Mouse (Mus musculus): ENCODE measurements at regions not wholly inside any gene's neighbourhood (a gene's known extent, or its start where the extent isn't known, plus 50 kb on each side); places are given as distances from the start of the nearest gene placed in this dataset.
"Not testable (repeated sequence)": the region's sequence is repeated elsewhere in the genome, so short reads cannot be mapped to it uniquely, and the experiment has no call there.

- DNase-seq (ENCODE audit: low read depth, low spot score): no peak
Observed at GRCm38 (mm10) chr17:50397324-50397723, 103.9 kb upstream of the Dazl start.

GRCm38 (mm10) chr17:50407249-50407990 is 101.8 kb upstream of the Plcl2 start:
- peak; percentile 47 for DNase-seq (ENCODE audit: low read depth, low spot score)

- no peak for DNase-seq (ENCODE audit: low read depth, low spot score)
Observed at GRCm38 (mm10) chr17:50408581-50408980, 100.6 kb upstream of the Plcl2 start.

- DNase-seq (ENCODE audit: low read depth, low spot score): no peak
Observed at GRCm38 (mm10) chr17:50409271-50409670, 99.9 kb upstream of the Plcl2 start.

- DNase-seq (ENCODE audit: low read depth, low spot score): no peak
Observed at GRCm38 (mm10) chr17:50409895-50410294, 99.3 kb upstream of the Plcl2 start.

GRCm38 (mm10) chr17:50410296-50410695 is 98.9 kb upstream of the Plcl2 start:
- no peak for DNase-seq (ENCODE audit: low read depth, low spot score)

GRCm38 (mm10) chr17:50412446-50412845 is 96.8 kb upstream of the Plcl2 start:
- no peak for DNase-seq (ENCODE audit: low read depth, low spot score)

- no peak for DNase-seq (ENCODE audit: low read depth, low spot score)
Observed at GRCm38 (mm10) chr17:50413916-50414315, 95.3 kb upstream of the Plcl2 start.

- DNase-seq (ENCODE audit: low read depth, low spot score): no peak
Observed at GRCm38 (mm10) chr17:50415331-50416005, 93.7 kb upstream of the Plcl2 start.

- DNase-seq (ENCODE audit: low read depth, low spot score): no peak
Observed at GRCm38 (mm10) chr17:50416119-50416518, 93.1 kb upstream of the Plcl2 start.

- DNase-seq (ENCODE audit: low read depth, low spot score): no peak
Observed at GRCm38 (mm10) chr17:50416538-50417113, 92.6 kb upstream of the Plcl2 start.

- DNase-seq (ENCODE audit: low read depth, low spot score): no peak
Observed at GRCm38 (mm10) chr17:50418863-50419383, 90.3 kb upstream of the Plcl2 start.

GRCm38 (mm10) chr17:50419551-50419950 is 89.7 kb upstream of the Plcl2 start:
- not testable (repeated sequence) for DNase-seq (ENCODE audit: low read depth, low spot score)

GRCm38 (mm10) chr17:50419966-50420365 is 89.2 kb upstream of the Plcl2 start:
- peak; percentile 46 for DNase-seq (ENCODE audit: low read depth, low spot score)

GRCm38 (mm10) chr17:50420690-50421089 is 88.5 kb upstream of the Plcl2 start:
- DNase-seq (ENCODE audit: low read depth, low spot score): no peak

GRCm38 (mm10) chr17:50421476-50421875 is 87.7 kb upstream of the Plcl2 start:
- no peak for DNase-seq (ENCODE audit: low read depth, low spot score)

- no peak for DNase-seq (ENCODE audit: low read depth, low spot score)
Observed at GRCm38 (mm10) chr17:50425110-50425509, 84.1 kb upstream of the Plcl2 start.

- no peak for DNase-seq (ENCODE audit: low read depth, low spot score)
Observed at GRCm38 (mm10) chr17:50425531-50425930, 83.7 kb upstream of the Plcl2 start.

- DNase-seq (ENCODE audit: low read depth, low spot score): no peak
Observed at GRCm38 (mm10) chr17:50426146-50426545, 83.1 kb upstream of the Plcl2 start.

GRCm38 (mm10) chr17:50427331-50428003 is 81.7 kb upstream of the Plcl2 start:
- DNase-seq (ENCODE audit: low read depth, low spot score): no peak

- no peak for DNase-seq (ENCODE audit: low read depth, low spot score)
Observed at GRCm38 (mm10) chr17:50428004-50428560, 81.1 kb upstream of the Plcl2 start.

GRCm38 (mm10) chr17:50432559-50432958 is 76.6 kb upstream of the Plcl2 start:
- DNase-seq (ENCODE audit: low read depth, low spot score): no peak
